Mouse (Mus musculus): ENCODE measurements around the gene Vmn2r101.

Vmn2r101 gene

GRCm38 (mm10) chr17:19576927-19577326 is at the start of gene Vmn2r101:
Gene Vmn2r101 (plus strand): TSS chr17:19577227.
- DNase-seq (ENCODE audit: low spot score in 2 of 2) = no peak

GRCm38 (mm10) chr17:19629328-19629727 is 52.3 kb downstream of the Vmn2r101 start:
- no peak for DNase-seq (ENCODE audit: low spot score in 2 of 2)

GRCm38 (mm10) chr17:19658447-19658846 is 81.4 kb downstream of the Vmn2r101 start:
- no peak for DNase-seq (ENCODE audit: low spot score in 2 of 2)

GRCm38 (mm10) chr17:19660028-19660427 is 83.0 kb downstream of the Vmn2r101 start, which contains the start of gene Vmn2r102:
Gene Vmn2r102 (plus strand): TSS chr17:19660328.
- DNase-seq (ENCODE audit: low spot score in 2 of 2) = no peak

Measured in frontal cortex, postnatal 10 days (tissue).